Mouse (Mus musculus): ENCODE results near the gene Adcyap1.

Adcyap1 gene

GRCm38 (mm10) chr17:93198717-93199116 is at the start of gene Adcyap1:
Gene Adcyap1, plus strand, starts transcription at chr17:93199017.
- no peak for DNase-seq

- DNase-seq = peak in 1 of 2 experiments; percentile 59
Observed at GRCm38 (mm10) chr17:93158280-93158851, 40.5 kb upstream of the Adcyap1 start.

- DNase-seq = no peak
Observed at GRCm38 (mm10) chr17:93169572-93169971, 29.2 kb upstream of the Adcyap1 start.

- no peak for DNase-seq
Observed at GRCm38 (mm10) chr17:93196846-93197245, 2.0 kb upstream of the Adcyap1 start.

DNA sequence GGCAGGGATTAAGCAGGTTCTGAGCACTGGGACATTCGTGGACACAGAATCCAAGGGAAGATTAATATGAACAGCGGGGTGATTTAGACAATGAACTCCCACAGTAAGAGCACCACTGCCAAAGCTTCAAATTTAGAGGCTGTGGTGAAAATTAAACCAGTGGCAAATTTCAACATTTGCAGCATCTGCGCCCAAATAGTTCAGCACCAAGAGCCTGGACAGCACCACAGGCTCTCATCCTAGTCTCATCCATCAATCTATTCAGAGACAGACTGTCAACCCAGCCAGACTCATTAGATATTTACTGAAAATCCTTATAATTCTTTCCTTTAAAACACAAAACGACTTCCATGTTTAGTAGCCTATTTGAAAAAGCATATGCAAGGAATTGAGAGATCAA is 604 bp upstream of the Adcyap1 start:
- no peak for DNase-seq

DNA sequence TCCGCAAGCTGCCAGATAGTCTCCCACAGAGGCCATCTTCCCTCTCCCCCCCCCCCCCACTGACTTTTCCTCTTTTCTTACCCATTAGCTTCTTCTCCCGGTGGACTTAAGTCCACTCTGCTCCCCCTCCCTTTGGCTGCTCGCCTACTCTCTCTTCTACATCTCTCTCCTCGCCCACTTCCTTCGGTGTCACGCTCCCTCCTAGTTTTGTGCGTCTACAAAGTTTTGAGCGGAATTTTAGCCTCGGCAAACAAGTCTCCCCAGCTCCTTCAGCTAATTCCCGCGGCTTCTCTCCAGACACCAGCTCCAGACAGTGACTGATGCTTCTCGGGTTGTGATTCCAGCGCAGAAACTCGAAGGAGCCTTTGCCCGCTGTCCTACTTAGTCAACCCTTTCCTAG is 401 bp downstream of the Adcyap1 start:
- no peak for DNase-seq

- DNase-seq = no peak
Observed at GRCm38 (mm10) chr17:93199747-93200146, 930 bp downstream of the Adcyap1 start.

DNA sequence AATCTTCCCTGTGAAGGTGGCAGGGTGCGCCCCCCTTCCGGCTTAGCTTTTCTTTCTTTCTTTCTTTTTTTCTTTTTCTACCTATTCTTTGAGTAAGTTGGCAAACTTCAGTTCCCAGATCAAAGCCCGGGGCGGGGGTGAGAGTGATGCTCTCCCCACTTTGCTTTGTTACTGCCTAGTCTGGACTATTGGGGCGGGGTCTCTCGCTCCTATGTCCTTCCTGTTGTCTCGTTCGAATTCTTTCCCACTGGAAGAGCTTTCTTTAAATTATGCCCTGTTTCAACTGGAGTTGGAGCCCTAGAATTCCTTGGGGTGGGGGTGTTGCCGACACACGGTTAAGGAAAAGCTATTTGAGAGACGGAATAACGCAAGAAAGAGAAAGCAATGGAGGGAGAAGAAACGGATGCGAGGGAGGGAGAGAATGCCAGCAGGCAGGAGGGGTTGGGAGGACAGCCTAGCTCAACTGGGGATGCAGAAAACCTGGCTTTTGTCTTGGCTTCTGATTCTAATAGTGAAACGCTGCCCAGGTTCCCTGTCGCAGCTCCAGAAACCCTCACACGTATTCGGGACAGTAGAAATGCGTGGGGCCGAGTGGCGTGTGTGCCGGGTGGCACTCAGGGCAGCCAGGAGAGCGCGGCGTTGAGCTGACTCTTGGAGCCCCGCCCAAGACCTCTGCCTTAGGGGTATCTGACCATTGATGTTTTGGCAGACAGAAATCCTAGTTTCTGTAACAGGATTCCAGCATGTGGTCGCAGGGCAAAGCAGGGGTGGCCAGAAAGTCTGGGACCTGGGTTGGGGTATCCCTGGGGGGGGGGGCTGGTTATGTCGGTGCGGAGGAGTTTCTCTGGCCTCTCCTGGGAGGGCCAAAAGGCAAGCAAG is 1.8 kb downstream of the Adcyap1 start:
- no peak for DNase-seq

- no peak for DNase-seq
Observed at GRCm38 (mm10) chr17:93201265-93201925, 2.6 kb downstream of the Adcyap1 start.

DNA sequence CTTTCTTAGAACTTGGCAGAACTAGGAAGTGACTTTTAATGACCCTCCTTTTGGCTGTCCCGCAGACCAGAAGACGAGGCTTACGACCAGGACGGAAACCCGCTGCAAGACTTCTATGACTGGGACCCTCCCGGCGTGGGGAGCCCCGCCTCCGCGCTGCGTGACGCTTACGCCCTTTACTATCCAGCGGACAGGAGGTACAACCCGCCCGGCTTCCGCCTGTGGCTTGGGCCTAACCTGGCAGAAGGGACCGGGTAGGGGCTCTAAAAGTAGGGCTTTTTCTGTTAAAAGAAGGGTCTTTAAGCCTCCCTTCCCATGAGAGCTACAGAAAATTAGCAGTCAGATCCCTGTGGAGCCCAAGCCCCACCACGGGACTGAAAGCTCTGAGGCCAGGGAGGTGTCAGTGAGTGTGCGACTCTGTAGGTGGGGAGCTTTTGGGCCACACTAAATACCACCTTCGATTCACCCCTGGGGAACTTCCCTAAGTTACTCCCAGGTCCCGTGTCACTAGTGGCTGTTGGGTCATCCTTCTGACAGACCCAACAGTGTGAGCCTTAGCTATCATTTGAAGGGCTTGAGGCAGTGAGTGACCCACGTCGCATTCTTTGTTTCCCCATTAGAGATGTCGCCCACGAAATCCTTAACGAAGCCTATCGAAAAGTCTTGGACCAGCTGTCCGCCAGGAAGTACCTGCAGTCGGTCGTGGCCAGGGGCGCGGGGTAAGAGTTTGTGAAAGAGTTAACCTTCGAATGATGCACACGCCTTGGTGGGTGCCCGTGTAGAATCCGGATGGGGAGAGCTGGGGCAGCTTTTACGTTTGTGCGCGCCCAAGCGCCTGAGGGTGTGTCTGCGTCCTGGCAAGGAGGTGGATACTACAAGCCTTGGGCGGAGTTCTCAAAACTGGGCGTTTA is 3.6 kb downstream of the Adcyap1 start:
- no peak for DNase-seq

DNA sequence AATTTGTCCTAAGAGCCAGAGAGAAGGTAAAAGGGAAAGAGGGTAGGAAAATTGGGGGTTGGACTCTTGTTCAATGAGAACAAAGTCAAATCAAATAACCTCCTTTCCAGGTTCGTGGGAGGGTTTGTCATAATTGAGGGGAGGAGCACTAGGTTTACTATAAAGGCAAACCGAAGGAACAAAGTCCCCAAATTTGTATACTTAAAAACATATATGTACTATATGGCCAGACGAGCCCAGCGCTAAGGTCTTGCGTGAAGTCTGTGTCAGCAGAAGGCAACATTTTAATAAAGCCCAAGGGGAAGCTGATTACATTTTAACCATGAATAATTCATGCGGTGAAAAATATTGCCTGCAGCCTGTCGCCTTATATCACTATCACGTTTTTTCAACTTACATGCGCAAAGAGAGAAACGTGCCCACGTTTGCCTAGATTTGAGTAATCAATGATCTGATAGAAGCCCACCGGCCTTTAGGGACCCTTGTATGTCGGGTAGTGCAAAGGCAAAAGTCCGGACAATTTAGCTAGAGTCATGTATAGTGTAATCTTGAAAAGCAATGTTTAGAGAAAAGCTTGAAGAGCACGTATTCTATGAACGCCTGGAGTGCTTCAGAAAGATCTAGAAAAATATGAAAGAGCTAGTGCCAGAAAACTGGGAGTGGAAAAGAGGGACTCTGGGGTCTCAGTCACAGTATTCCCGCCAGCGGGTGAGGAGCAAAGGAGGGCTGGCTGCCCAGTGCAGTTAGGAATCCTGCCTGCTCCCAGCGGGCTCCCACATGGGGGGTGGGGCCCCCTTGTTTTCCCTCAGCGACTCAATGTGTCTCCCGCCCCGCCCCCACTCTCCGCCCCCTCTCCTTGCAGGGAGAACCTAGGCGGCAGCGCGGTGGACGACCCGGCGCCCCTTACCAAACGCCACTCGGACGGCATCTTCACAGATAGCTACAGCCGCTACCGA is 4.5 kb downstream of the Adcyap1 start:
- no peak for DNase-seq

DNA sequence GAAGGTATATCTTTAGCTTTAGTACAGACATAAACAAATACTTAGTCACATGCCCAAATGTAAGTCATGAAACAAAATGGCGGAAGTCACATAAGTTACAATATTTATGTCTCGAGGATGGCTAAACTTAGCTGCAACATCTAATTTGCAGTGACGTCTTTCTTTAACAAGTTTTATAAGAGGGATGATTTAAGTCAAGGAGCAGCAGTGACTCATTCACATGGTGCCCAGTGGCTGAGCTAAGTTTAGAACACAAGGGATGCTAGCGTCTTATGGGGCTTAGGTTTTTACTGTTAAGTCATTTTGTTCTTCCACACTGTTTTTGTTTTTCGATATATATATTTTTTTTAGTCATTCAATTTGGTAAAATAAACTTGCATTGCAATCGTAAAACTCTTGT is 19.0 kb downstream of the Adcyap1 start:
- no peak for DNase-seq

- DNase-seq = no peak
Observed at GRCm38 (mm10) chr17:93218640-93219039, 19.8 kb downstream of the Adcyap1 start.

DNA sequence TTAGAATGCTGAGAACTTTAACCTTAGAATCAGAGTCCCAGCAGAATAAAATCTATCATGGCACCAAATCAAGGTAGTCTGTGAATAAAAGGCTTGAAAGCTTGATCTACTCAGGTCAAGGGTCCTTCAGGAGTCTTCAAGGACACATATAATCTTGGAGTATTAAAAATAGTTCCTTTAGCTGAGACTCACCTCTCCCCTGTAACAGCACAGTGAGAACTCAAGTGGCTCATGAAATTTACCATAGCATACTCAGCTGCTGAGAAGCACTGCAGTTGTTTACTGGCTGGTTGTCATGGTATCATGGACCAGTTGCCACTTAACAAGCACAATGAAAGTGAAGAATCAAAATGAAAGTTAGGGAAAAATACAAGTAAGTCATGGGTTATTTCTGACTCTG is 38.5 kb downstream of the Adcyap1 start:
- DNase-seq = no peak
